Mouse (Mus musculus): ENCODE measurements at regions not wholly inside any gene's neighbourhood (a gene's known extent, or its start where the extent isn't known, plus 50 kb on each side); places are given as distances from the start of the nearest gene placed in this dataset.

GRCm38 (mm10) chr9:93969118-93969517, 568.8 kb downstream of the 1190002N15Rik start:
- no peak for DNase-seq (ENCODE audit: low spot score)

- no peak for DNase-seq (ENCODE audit: low spot score)
These were observed 582.4 kb downstream of the 1190002N15Rik start for GRCm38 (mm10) chr9:93955235-93956040.

GRCm38 (mm10) chr9:93948671-93949070, 589.2 kb downstream of the 1190002N15Rik start:
- DNase-seq (ENCODE audit: low spot score), result no peak

GRCm38 (mm10) chr9:93947053-93947452, 590.8 kb downstream of the 1190002N15Rik start:
- DNase-seq (ENCODE audit: low spot score), result no peak

- DNase-seq (ENCODE audit: low spot score), result no peak
These were observed 597.7 kb downstream of the 1190002N15Rik start for GRCm38 (mm10) chr9:93940193-93940592.

- DNase-seq (ENCODE audit: low spot score), result no peak
These were observed 607.2 kb downstream of the 1190002N15Rik start for GRCm38 (mm10) chr9:93930684-93931083.

GRCm38 (mm10) chr9:93889256-93889655, 648.6 kb downstream of the 1190002N15Rik start:
- DNase-seq (ENCODE audit: low spot score), result no peak

- DNase-seq (ENCODE audit: low spot score), result no peak
These were observed 657.8 kb downstream of the 1190002N15Rik start for GRCm38 (mm10) chr9:93880112-93880511.

- DNase-seq (ENCODE audit: low spot score), result no peak
These were observed 658.3 kb downstream of the 1190002N15Rik start for GRCm38 (mm10) chr9:93879572-93879971.

- DNase-seq (ENCODE audit: low spot score), result no peak
These were observed 667.1 kb downstream of the 1190002N15Rik start for GRCm38 (mm10) chr9:93870778-93871177.

GRCm38 (mm10) chr9:93857937-93858336, 679.9 kb downstream of the 1190002N15Rik start:
- DNase-seq (ENCODE audit: low spot score), result no peak

GRCm38 (mm10) chr9:93846411-93846810, 691.5 kb downstream of the 1190002N15Rik start:
- DNase-seq (ENCODE audit: low spot score), result no peak

- DNase-seq (ENCODE audit: low spot score), result no peak
These were observed 694.0 kb downstream of the 1190002N15Rik start for GRCm38 (mm10) chr9:93843869-93844268.
